Mouse (Mus musculus) midbrain, embryonic 11.5 days (tissue): ENCODE results near the gene Cnot10. TPM values are rescaled to one million over a fixed set of nuclear protein-coding genes. Genes with fewer than 3 reads are reported as not detected.

ENCODE experiments used
- ATAC-seq: fragments of 200-750 bp; cut with Nextera tagmentation; 2 replicates; pipeline ENCODE4 v1.8.0; 2017; ENCODE audit warnings: moderate TSS enrichment, moderate library complexity; ENCODE audit not compliant: low FRiP score
- DNase-seq: peaks from one replicate; pipeline ENCODE4 v3.0.0; 2015; ENCODE audit warnings: low spot score; ENCODE audit errors: missing footprints
- H3K27ac ChIP-seq: fragments of 300-500 bp; sonication (generic); 2 replicates; pipeline ENCODE4 v1.5.1; 2014; ENCODE audit warnings: low read depth, low read length
- H3K27me3 ChIP-seq: fragments of 300-500 bp; sonication (generic); 2 replicates; pipeline ENCODE4 v1.6.1; 2014; ENCODE audit warnings: mild to moderate bottlenecking, low read length, moderate library complexity, mixed read lengths; ENCODE audit not compliant: control insufficient read depth, insufficient read depth
- H3K36me3 ChIP-seq: fragments of 300-500 bp; sonication (generic); 2 replicates; pipeline ENCODE4 v1.6.1; 2014; ENCODE audit warnings: mild to moderate bottlenecking, low read length, moderate library complexity, mixed read lengths; ENCODE audit not compliant: control insufficient read depth, insufficient read depth
- H3K4me1 ChIP-seq: fragments of 300-500 bp; sonication (generic); 2 replicates; pipeline ENCODE4 v1.6.1; 2014; ENCODE audit warnings: low read length; ENCODE audit not compliant: control insufficient read depth, insufficient read depth
- H3K4me2 ChIP-seq: fragments of 300-500 bp; sonication (generic); 2 replicates; pipeline ENCODE4 v1.6.1; 2014; ENCODE audit warnings: mild to moderate bottlenecking, moderate library complexity
- H3K4me3 ChIP-seq: fragments of 300-500 bp; sonication (generic); 2 replicates; pipeline ENCODE4 v1.5.1; 2014; ENCODE audit warnings: low read depth, low read length
- H3K9ac ChIP-seq: fragments of 300-500 bp; sonication (generic); 2 replicates; pipeline ENCODE4 v1.6.1; 2014; ENCODE audit warnings: low read length
- H3K9me3 ChIP-seq: fragments of 300-500 bp; sonication (generic); 2 replicates; pipeline ENCODE4 v1.6.1; 2016; ENCODE audit warnings: low read length; ENCODE audit not compliant: control insufficient read depth
- WGBS: fragments of 180-500 bp; shearing (Covaris S2); extraction: QIAGEN DNeasy Blood & Tissue Kit; methylation state at CpG from one replicate; pipeline ENCODE4 v1.1.7; 2014; 5-methylcytosine and 5-hydroxymethylcytosine counted together
- polyA plus RNA-seq: library from polyadenylated mRNA; unstranded; fragments of >200 nt; fragmentation: Nextera tagmentation; extraction: Ambion mirVana; gene quantifications from 2 replicates; pipeline ENCODE4 v1.2.1, GENCODE M21; 2014

Gene Cnot10
- 67.4 and 69.3 TPM in 2 replicates for polyA plus RNA-seq

- Histone ChIP-seq H3K9me3 (no peaks in the 10 kb centered on the region), H3K36me3 (no peaks in the 10 kb centered on the region), H3K4me1 (peaks cover 5% of the 10 kb centered on the region), H3K27me3 (no peaks in the 10 kb centered on the region; the same call in 1 of the 2 replicates), H3K4me3 (peak within 1 kb of the TSS; percentile 85), H3K9ac (peak within 1 kb of the TSS; percentile 74), H3K27ac (peak within 1 kb of the TSS; percentile 60), H3K4me2 (peak within 1 kb of the TSS; percentile 73)
- ATAC-seq (peak; percentile 98), DNase-seq (peak; percentile 100)
- 3% methylated on average over 51 of the region's 51 CpGs for WGBS
These were observed at the start of gene Cnot10 for GRCm38 (mm10) chr9:114639839-114640646. Gene Cnot10 (minus strand): TSS chr9:114640184.

GRCm38 (mm10) chr9:114688953-114689407 lies 49.0 kb upstream of the Cnot10 start:
- peak; percentile 73 for ATAC-seq
- peak overlapping the region; percentile 90 for H3K9ac ChIP-seq
- peaks cover 12% of the 10 kb centered on the region for H3K4me1 ChIP-seq
- H3K27ac ChIP-seq = peak overlapping the region; percentile 85
- H3K4me2 ChIP-seq = peak overlapping the region; percentile 85
- no peaks in the 10 kb centered on the region for H3K27me3 ChIP-seq
- peaks cover 6% of the 10 kb centered on the region; the same call in 1 of the 2 replicates for H3K36me3 ChIP-seq
- H3K9me3 ChIP-seq = no peaks in the 10 kb centered on the region
- H3K4me3 ChIP-seq = peak overlapping the region; percentile 71
- WGBS = under 1% methylated on average over 50 of the region's 50 CpGs
- no peak for DNase-seq

- peak within 1 kb of the TSS; percentile 90 for H3K9ac ChIP-seq
- WGBS = under 1% methylated on average over 55 of the region's 57 CpGs
- H3K27ac ChIP-seq = peak within 1 kb of the TSS; percentile 85
- peaks cover 6% of the 10 kb centered on the region; the same call in 1 of the 2 replicates for H3K36me3 ChIP-seq
- peaks cover 12% of the 10 kb centered on the region for H3K4me1 ChIP-seq
- H3K4me2 ChIP-seq = peak within 1 kb of the TSS; percentile 85
- H3K4me3 ChIP-seq = peak within 1 kb of the TSS; percentile 71
- DNase-seq (peak; percentile 100), ATAC-seq (peak; percentile 96)
- no peaks in the 10 kb centered on the region for H3K9me3 ChIP-seq
- no peaks in the 10 kb centered on the region for H3K27me3 ChIP-seq
These were observed 48.4 kb upstream of the Cnot10 start, which contains the start of gene Dync1li1 for GRCm38 (mm10) chr9:114688252-114688952. Gene Dync1li1 (plus strand): TSS chr9:114688790.

GRCm38 (mm10) chr9:114687639-114688038 lies 47.7 kb upstream of the Cnot10 start:
- ATAC-seq = no peak
- peak; percentile 84 for DNase-seq
- 78% methylated on average over 13 of the region's 13 CpGs for WGBS
- H3K9ac ChIP-seq = peak overlapping the region; percentile 90; the same call in 1 of the 2 replicates
- peaks cover 3% of the 10 kb centered on the region; the same call in 1 of the 2 replicates for H3K36me3 ChIP-seq
- peaks cover 12% of the 10 kb centered on the region for H3K4me1 ChIP-seq
- H3K27me3 ChIP-seq = no peaks in the 10 kb centered on the region
- H3K4me3 ChIP-seq = peak overlapping the region; percentile 71; the same call in 1 of the 2 replicates
- peak overlapping the region; percentile 85 for H3K4me2 ChIP-seq
- no peak overlapping the region for H3K27ac ChIP-seq
- no peaks in the 10 kb centered on the region for H3K9me3 ChIP-seq

GRCm38 (mm10) chr9:114686245-114686644 lies 46.3 kb upstream of the Cnot10 start:
- Histone ChIP-seq H3K4me2 (no peak overlapping the region), H3K9ac (no peak overlapping the region), H3K4me1 (peaks cover 12% of the 10 kb centered on the region), H3K27ac (no peak overlapping the region), H3K27me3 (no peaks in the 10 kb centered on the region), H3K9me3 (no peaks in the 10 kb centered on the region), H3K4me3 (no peak overlapping the region), H3K36me3 (no peaks in the 10 kb centered on the region)
- 91% methylated on average over 7 of the region's 7 CpGs for WGBS
- DNase-seq (no peak), ATAC-seq (no peak)

GRCm38 (mm10) chr9:114682193-114682592 lies 42.2 kb upstream of the Cnot10 start:
- Histone ChIP-seq H3K9me3 (no peaks in the 10 kb centered on the region), H3K4me3 (no peak overlapping the region), H3K27me3 (no peaks in the 10 kb centered on the region), H3K4me2 (no peak overlapping the region), H3K4me1 (no peaks in the 10 kb centered on the region), H3K36me3 (no peaks in the 10 kb centered on the region), H3K27ac (no peak overlapping the region), H3K9ac (no peak overlapping the region)
- ATAC-seq (no peak), DNase-seq (no peak)
- WGBS = 84% methylated on average over 4 of the region's 4 CpGs

- 83% methylated on average over 6 of the region's 6 CpGs for WGBS
- Histone ChIP-seq H3K4me3 (no peak overlapping the region), H3K27me3 (no peaks in the 10 kb centered on the region), H3K9me3 (no peaks in the 10 kb centered on the region), H3K36me3 (no peaks in the 10 kb centered on the region), H3K4me1 (no peaks in the 10 kb centered on the region), H3K9ac (no peak overlapping the region), H3K4me2 (no peak overlapping the region), H3K27ac (no peak overlapping the region)
- ATAC-seq (no peak), DNase-seq (peak; percentile 56)
These were observed 40.5 kb upstream of the Cnot10 start for GRCm38 (mm10) chr9:114680531-114680930.

GRCm38 (mm10) chr9:114679944-114680343 lies 40.0 kb upstream of the Cnot10 start:
- H3K9me3 ChIP-seq = no peaks in the 10 kb centered on the region
- 82% methylated on average over 5 of the region's 5 CpGs for WGBS

GRCm38 (mm10) chr9:114678576-114678975 lies 38.6 kb upstream of the Cnot10 start:
- 86% methylated on average over 5 of the region's 5 CpGs for WGBS
- no peaks in the 10 kb centered on the region for H3K36me3 ChIP-seq
- H3K9ac ChIP-seq = no peak overlapping the region
- no peaks in the 10 kb centered on the region for H3K9me3 ChIP-seq
- no peaks in the 10 kb centered on the region for H3K27me3 ChIP-seq
- H3K4me3 ChIP-seq = no peak overlapping the region
- no peak overlapping the region for H3K27ac ChIP-seq
- DNase-seq = no peak
- H3K4me1 ChIP-seq = no peaks in the 10 kb centered on the region
- H3K4me2 ChIP-seq = no peak overlapping the region
- no peak for ATAC-seq

More at GRCm38 (mm10) chr9:114679944-114680343, 40.0 kb upstream of the Cnot10 start:
- H3K9ac ChIP-seq = no peak overlapping the region
- H3K36me3 ChIP-seq = no peaks in the 10 kb centered on the region
- no peaks in the 10 kb centered on the region for H3K27me3 ChIP-seq
- H3K4me3 ChIP-seq = no peak overlapping the region
- H3K4me2 ChIP-seq = no peak overlapping the region
- H3K27ac ChIP-seq = no peak overlapping the region
- ATAC-seq = no peak
- H3K4me1 ChIP-seq = no peaks in the 10 kb centered on the region
- no peak for DNase-seq
